Mouse (Mus musculus) thymus, postnatal 14 days (tissue): ENCODE measurements at regions not wholly inside any gene's neighbourhood (a gene's known extent, or its start where the extent isn't known, plus 50 kb on each side); places are given as distances from the start of the nearest gene placed in this dataset.
"Not testable (repeated sequence)": the region's sequence is repeated elsewhere in the genome, so short reads cannot be mapped to it uniquely, and the experiment has no call there.

Source experiments
- DNase-seq: peaks from one replicate; pipeline ENCODE4 v3.0.0; 2021

- no peak for DNase-seq
These were observed 52.1 kb upstream of the Map3k1 start for GRCm38 (mm10) chr13:111860931-111861330.

- DNase-seq, result no peak
These were observed 53.5 kb upstream of the Map3k1 start for GRCm38 (mm10) chr13:111862316-111862715.

- DNase-seq, result no peak
These were observed 57.2 kb upstream of the Map3k1 start for GRCm38 (mm10) chr13:111865956-111866355.

- DNase-seq, result no peak
These were observed 58.5 kb upstream of the Map3k1 start for GRCm38 (mm10) chr13:111867261-111867660.

GRCm38 (mm10) chr13:111867763-111868725, 59.3 kb upstream of the Map3k1 start:
- peak; percentile 80 for DNase-seq

- DNase-seq, result no peak
These were observed 60.2 kb upstream of the Map3k1 start for GRCm38 (mm10) chr13:111868947-111869346.

GRCm38 (mm10) chr13:111869771-111870437, 61.1 kb upstream of the Map3k1 start:
- no peak for DNase-seq

- DNase-seq, result no peak
These were observed 61.7 kb upstream of the Map3k1 start for GRCm38 (mm10) chr13:111870505-111870904.

- DNase-seq, result no peak
These were observed 63.0 kb upstream of the Map3k1 start for GRCm38 (mm10) chr13:111871672-111872410.

- DNase-seq, result no peak
These were observed 65.5 kb upstream of the Map3k1 start for GRCm38 (mm10) chr13:111874330-111874729.

GRCm38 (mm10) chr13:111876404-111876803, 67.6 kb upstream of the Map3k1 start:
- DNase-seq, result no peak

GRCm38 (mm10) chr13:111876847-111877246, 68.1 kb upstream of the Map3k1 start:
- DNase-seq, result no peak

- not testable (repeated sequence) for DNase-seq
These were observed 75.2 kb upstream of the Map3k1 start for GRCm38 (mm10) chr13:111883768-111884566.

- no peak for DNase-seq
These were observed 82.0 kb upstream of the Map3k1 start for GRCm38 (mm10) chr13:111890792-111891191.

GRCm38 (mm10) chr13:111892141-111892540, 83.3 kb upstream of the Map3k1 start:
- no peak for DNase-seq

- DNase-seq, result no peak
These were observed 84.5 kb upstream of the Map3k1 start for GRCm38 (mm10) chr13:111893221-111893713.

- DNase-seq, result peak; percentile 51
These were observed 86.1 kb upstream of the Map3k1 start for GRCm38 (mm10) chr13:111894804-111895478.

GRCm38 (mm10) chr13:111896279-111896678, 87.5 kb upstream of the Map3k1 start:
- DNase-seq, result no peak

- no peak for DNase-seq
These were observed 94.6 kb upstream of the Map3k1 start for GRCm38 (mm10) chr13:111903361-111903760.

- no peak for DNase-seq
These were observed 95.1 kb upstream of the Map3k1 start for GRCm38 (mm10) chr13:111903931-111904330.

GRCm38 (mm10) chr13:111904616-111905212, 95.9 kb upstream of the Map3k1 start:
- DNase-seq, result no peak
